Mouse (Mus musculus) CD4-positive, CD25-positive, alpha-beta regulatory T cell, adult 2 months (primary cell): ENCODE data around the gene Lrba.

Experiments used
- DNase-seq: peaks from one replicate; pipeline ENCODE4 v3.0.0-alpha.2; 2012; ENCODE audit warnings: low read depth, low spot score

Gene Lrba

DNA sequence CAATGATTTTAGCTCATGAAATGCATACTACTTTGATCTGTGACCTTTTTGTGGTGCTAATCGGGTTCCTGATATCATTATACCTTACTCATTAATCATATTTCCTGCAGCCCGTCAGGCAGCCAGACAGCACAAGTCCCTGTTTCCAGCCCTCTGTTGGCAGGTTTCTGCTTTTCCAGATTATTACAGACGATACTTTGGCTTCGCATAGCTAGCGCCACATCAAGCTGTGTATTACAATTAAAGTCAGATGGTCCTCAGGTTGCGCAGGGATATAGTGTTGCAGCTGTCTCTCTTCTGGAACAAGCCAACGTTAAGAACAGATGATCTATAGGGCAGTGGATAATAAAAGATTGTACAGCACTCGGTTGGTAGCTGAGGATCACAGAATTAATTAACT, 443.7 kb downstream of the Lrba start:
- DNase-seq: no peak

DNA sequence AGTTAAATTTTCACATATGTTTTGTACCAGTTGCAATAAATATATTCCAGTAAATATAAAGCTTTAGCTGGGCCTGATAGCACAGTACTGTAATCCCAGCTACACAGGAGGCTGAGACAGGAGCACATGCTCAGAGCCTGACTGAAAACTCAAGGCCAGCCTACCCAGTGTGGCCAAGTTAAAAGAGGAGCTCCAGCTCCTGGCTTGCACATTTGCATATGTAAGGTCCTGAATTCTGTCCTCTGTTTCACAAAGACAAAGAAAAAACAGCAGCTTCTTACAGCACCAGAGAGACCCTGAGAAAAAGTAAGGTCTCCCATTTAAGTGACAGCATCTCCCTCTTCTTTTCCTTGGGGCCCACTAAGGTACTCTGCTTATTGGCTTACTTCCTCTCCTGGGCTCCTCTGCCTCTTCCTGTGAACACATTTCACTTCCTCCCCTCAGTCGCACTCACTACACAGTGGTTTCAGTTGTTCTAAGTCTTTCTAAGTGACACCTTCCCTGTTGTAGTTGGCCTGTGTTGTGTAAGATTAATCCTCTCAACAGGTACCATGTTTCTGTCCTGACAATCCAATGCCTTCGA, 453.2 kb downstream of the Lrba start:
- DNase-seq: peak; percentile 21

DNA sequence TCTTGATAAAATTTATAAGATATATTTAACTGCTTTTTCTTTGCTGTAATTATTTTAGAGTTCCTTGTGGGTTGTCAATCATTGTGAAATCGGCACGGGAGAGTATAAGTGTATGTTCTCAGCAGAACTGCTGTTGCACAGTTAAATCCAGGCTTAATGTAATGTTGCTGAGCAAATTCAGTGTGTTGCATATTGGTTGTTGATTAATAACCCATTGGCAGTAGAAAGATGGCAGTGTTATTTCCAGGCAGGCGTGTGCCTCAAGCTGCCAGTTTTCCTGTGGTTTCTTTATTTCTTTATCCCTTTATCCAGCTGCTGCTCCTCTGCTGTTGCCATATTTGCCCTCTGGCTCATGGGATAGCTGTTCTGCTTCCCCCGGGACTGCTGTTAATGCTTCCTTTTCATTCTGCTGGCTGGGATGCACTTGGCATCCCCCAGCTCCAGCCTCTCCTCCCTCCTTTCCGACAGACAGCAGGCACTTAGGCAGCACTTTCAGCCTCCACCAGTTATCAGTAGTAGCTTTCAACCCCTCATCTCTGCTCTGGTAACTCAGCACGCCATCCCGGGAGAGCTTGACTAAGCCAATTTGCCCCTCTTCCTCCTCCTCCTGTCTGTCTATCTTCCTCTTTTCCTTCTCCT, 463.2 kb downstream of the Lrba start:
- DNase-seq: no peak

DNA sequence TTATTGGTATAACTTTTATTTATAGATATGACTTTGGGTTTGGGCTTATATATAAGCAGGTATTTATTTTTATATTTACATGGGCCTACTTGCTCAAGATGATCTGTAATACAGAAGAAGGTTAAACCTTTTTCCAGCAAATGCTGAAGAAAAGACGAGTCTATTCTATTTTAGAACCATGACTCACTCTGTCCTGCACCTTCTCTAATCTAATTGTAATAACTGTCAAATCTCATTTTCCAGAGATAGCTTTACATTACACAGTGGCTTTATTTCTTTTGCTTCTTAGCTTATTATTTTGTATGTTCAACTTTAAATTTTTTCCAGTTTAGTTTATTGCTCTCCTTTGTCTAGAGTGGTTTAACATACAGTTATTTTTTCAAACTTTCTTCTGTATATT, 464.0 kb downstream of the Lrba start:
- DNase-seq: no peak

DNA sequence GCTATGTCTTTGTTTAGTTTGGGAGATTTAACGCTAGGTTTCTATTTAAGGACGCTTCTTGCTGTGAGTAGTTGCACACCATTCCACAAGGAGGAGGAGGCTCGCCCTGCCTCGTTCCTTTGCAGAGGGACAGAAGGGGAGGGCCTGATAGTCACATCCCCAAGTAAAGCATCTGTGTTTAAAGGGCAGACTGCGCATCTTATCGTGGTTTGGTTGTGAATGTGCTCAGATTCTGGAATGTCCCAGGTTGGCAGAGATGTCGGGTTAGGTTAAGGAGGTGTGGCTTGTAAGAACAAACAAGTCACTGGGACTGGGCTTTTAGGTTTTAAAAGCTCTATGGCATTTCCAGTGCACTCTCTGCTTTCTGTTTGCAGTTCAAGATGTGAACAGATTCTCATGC, 464.8 kb downstream of the Lrba start:
- no peak for DNase-seq

DNA sequence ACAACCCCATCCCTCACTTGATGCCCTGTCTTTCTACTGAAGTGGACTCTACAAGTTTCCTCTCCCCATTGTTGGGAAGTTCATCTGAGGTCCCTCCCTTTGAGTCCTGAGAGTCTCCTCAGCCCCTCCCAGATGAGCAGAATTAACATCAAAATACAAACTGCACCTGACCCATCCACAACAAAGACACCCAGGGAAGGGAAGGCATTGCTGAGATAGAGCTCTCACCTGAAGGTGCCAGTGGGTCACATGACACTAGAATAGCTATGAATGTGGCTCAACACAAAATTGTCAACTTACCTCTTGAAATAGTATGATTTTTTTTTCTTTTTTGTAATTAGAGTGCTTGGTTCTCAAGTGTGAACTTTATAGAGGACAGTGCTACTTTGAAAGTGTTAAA, 468.3 kb downstream of the Lrba start:
- DNase-seq: no peak

DNA sequence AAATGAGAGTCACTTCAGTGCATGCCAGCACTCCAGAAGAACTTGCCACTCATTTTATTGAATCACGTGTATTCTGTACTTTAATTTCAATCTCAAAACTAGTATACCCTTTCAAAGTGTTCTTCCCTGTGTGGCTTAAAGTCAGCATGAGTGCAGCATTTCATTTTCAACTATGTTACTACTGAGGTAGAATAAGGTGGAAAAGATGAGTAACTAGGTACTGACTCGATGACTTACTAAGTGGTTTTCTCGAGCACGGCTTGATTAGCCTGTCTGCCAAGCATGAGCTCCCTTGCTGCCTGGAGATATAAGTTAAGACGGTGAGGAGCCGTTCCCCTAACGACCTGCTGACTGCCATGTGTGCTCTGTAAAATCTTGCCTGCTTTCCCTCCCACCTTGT, 469.1 kb downstream of the Lrba start:
- no peak for DNase-seq

DNA sequence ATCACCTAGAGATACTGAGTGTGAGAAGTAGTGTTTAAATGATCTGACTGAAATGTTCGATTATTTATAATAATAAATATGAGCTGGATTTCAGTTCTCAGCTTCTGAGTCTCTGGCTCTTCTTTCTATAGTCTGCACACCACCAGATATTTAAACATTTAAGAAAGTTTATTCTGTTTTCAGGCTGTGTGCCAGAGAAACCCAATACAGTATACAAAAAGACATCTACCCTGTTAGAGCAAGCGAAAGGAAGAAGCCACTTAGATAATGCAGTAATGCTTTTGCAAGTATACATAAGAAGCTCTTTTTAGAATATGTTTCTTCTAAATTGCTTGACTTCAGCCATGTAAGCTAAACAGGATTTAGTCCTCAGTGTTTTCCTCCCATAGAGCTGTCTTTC, 474.5 kb downstream of the Lrba start:
- no peak for DNase-seq

DNA sequence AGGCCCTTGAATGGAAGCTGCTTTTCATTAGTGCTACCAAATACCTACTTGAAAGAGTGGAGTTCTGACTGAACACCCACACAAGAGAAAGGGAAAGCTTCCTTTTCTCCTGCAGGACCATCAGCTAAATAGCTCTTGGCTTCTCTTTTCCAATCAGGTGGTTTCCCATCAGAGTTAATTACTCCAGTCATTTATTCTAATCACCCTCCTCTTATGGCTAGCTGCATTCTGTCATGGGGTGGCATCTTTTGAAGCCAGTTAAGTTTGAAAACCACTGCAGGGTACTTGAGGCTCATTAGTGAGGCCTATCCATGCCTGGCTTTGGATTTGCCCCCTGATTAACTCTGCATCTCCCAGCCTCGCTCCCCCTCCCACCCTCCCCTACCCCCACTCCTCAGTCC, 476.7 kb downstream of the Lrba start:
- no peak for DNase-seq

DNA sequence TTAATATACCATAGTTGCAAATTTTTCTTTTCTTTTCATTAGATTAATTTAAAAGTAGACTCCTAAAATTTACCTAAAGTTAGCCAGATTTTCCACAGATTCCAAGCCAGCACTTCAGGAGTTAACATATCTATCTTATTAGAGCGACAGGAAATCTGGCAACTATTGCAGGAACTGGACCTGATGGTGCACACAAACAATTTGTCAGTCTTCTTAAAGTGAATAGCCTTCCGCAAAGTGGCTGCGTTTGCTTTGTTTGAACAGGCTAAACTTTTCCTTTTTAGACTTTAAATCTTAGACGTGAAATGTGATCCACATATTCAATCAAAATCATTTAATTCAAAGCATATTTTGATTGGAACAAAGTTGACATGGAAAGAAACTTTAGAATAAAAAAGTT, 485.0 kb downstream of the Lrba start:
- no peak for DNase-seq

DNA sequence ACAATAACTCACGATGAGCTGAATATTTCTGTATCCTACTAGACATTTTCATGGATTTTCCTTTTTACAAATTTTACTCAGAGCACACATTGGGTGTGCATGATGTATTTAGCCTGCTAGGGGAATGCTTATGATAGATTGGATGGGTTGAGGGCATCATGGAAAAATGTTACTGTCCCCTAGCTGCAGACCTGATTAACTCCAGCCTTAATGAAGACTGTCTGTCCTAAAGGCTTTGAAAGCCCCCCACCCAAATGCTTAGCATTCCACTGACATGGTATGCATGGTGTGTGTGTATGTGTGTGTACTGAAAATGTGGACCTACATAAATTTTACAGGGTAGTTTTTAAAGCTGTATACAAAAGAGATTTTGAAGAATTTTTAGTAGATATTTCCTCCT, 487.1 kb downstream of the Lrba start:
- no peak for DNase-seq

DNA sequence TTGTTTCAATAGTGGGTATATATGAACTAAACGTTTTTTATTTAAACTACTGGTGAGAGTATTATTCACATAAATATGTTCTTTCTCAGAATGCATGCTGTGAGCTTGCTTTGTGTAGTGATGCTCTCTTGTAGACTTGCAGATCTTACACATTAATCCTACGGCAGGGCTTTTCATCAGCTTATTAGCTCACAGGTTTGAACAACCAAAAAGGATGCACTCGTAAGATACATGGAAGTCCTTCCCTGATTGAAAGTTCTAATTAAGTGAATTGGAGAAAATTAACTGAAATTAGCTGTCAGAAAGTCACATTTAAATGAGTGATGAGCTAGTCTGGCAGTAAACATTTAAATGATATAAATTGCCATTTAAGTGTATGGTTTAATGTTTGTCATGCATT, 488.3 kb downstream of the Lrba start:
- no peak for DNase-seq

DNA sequence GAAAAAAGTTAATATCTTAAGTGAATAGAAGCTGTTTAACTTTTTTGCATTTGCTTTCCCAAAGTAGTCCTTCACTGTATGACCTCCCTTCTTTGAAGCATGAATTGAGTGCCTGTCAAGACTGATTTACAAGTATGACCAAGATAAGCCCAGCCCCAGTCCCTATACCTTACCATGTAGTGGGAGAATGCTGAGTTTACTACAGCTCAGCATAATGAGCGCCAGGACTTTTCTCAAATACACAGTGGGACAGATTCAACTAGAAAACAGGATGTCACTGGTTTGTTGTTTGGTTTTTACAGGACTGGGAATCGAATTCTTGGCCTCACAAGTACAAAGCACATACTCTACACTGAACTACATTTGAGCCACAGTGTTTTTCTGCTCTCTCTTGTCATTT, 490.0 kb downstream of the Lrba start:
- no peak for DNase-seq

DNA sequence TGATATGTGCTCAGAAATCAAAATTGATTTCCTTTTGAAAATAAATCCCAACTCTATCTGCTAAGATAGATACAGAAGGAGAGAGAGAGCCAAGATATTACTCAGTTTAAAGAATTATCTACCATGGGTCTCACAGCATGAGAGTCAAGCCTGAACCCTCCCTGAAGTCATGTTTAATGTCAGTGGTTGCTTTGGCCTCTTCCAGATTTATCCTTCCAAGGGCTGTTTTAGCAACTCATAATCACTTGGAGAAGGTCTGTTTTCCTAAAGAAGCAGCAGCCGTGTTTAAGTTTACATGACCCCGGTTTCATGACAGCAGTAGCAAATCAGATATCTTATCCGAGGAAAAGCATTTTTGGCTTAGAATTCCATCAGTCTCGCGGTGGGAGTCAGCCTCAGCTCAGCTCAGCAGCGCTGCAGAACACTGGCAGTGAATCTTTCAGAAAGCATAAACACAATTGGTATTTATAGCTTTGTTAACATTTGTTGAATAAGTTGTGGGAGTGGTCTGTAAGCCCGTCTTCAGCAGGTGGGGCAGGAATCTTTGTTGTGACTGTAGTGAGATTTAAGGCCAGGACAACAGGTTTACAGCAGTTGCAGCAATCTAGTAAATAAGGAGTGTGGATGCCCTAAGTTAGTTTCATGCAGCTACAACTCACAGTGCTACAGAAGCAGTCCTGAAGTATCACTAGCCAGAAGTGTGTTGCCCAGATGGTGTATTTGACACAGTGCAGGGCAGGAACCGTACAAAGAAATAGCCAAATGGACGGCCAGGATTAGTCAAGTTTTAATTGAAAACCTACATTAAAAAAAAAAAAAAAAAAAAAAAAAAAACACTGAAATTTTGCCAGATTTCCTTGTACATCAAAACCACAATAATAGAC, 499.2 kb downstream of the Lrba start:
- no peak for DNase-seq

DNA sequence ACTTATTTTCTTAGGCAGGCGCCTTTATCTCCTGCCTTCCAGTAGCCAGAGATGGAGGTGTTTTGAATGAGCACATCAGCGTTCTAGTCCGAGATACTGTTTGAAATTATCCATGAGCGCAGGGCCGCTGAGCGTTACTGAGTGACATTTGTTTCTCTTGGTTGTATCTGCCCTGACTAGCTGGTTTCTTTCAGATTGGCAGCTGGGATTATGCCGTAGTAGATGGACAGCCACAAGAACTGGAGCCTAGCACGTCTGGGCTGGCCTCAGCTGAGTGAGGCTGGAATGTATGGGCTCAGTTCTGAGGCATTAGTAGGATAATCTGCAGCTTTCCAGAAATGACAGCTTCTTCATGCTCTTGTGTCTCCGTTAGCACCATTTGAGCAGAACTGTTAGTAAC, 500.6 kb downstream of the Lrba start:
- no peak for DNase-seq

DNA sequence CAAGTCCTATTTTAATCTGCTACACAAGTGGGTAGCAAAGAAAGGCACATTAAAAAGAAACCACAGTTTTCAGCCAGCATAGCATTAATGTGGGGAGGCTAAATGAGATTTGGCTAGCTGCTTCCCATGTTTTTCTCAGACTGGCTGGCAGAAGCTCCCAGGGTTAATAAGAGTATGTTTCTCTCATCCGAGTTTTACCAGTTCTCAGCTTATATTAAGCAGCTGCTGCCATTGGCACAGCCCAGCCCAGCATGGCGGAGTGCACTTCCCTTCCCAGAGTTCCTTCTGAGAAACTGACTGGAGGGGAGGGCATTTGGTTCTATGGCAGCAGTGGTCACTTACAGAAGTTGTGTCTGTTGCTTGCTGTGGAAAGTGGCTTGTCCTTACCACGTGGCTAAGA, 514.4 kb downstream of the Lrba start:
- no peak for DNase-seq

DNA sequence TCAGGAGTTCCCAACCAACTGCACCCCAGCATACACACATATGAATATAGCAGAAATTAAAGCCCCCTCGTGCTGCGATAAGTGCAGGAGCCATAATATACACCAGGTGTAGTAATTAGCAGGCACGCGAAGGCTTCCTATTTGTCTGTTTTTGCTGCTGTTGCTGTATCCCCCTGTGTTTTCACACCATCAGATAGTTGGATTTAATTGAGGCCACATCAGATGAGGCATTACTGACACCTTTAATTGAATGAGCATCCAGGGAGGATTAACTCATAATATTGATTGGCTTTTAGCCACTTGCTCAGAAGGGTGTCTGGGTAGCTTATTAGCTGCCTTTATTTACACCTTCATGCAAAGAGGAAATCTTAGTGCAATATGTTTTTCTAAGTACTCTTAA, 515.3 kb downstream of the Lrba start:
- no peak for DNase-seq

DNA sequence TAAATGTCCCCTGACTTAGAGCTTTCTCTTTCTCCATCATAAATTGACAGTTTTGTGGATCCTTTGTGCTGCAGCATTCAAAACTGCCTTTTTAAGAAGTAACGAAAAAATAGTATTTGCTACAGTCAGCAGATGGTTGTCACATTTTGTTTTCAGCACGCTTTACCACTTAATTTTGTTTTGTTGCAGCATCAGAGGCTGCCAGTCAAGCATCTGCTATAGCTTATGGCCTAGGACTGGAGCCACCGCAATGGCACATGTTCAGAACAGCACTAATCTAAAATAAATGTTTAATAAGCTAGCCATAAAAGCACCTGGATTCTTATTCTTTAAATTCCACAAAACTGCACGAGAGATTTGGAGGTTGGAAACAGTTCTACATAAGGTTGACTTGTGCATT, 520.9 kb downstream of the Lrba start:
- no peak for DNase-seq

DNA sequence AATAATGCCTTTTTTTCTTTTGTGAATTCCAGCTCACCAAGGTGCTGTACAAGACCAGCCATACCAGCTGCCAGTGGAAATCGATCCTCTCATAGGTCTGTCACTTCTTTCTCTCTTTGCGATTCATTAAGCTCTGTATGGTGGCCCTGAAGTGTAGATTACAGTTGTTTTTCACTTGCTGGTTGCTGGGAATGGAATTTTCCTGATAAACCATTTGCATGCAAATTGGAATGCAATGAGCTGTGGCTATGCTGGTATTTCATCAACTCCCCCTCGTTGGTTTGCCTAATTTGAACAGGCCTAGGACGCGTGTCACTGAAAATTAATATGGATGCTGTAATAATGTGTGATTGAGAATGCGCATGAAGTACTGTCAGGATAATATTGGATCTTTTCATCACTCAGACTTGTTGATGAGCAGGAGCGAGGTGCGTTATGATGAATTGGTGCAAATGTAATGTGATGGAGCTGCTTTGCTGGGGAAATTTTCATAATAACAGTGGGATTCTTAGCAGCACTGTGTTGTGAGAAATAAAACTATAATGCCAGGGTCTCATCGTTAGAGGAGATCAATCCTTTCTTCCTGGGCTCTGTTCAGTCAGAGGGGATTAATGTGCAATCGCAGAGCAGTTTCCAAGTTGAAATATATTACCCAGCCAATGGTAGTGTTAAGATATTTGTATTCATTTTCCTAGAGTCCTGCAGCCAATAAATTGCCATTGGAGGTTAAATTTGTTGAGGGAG, 521.5 kb downstream of the Lrba start:
- no peak for DNase-seq

DNA sequence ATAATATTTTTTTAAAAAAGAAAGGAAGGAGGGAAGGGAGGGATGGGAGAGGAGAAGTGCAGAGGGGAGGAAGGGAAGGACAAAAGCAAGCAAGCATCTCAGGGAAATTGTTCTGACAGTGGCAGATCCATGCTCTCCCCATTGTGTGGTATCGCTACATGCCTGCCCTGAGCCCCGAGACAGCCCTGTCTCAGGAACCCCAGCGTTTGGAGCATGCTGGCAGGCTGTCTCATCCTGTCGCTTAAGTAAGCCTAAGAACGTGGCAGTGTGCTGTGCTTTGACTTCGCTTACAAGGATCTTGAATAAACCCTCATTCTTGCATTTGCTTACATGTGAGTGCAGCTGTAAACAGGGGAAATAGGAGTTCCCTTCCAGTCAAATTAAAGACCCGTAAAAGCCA, 526.2 kb downstream of the Lrba start:
- DNase-seq: no peak

DNA sequence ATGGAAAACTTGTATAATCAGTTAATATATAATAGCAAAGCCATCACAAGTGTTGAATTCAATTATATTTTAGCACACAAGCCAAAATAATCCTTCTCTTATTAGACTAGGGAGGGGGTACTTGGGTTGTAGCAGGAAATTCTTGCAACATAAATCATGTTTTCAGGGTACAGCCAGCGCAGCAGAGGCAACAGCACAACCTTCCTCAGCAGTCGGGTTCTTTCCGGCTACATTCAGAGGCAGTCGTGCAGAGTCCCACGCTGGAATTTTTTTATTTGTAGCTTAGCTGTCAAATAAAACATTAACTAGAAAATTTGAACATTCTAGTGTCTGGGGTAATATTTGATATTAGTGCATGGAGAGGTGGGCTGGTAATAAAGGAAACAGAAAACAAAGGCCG, 529.7 kb downstream of the Lrba start:
- no peak for DNase-seq
